Mouse (Mus musculus) myocyte (in vitro differentiated cells): ENCODE data around the gene Krtap10-4. TPM values are rescaled to one million over a fixed set of nuclear protein-coding genes. Genes with fewer than 3 reads are reported as not detected.

ENCODE experiments used
- H3K27me3 ChIP-seq: one replicate; pipeline ENCODE4 v1.6.1; 2011; ENCODE audit not compliant: control insufficient read depth, insufficient read depth, insufficient read length
- H3K36me3 ChIP-seq: one replicate; pipeline ENCODE4 v1.6.1; 2011; ENCODE audit not compliant: control insufficient read depth, insufficient read depth
- H3K4me2 ChIP-seq: one replicate; pipeline ENCODE4 v1.6.1; 2011; ENCODE audit warnings: low read depth, control low read depth
- H3K4me3 ChIP-seq: one replicate; pipeline ENCODE4 v1.5.1; 2011; ENCODE audit warnings: mild to moderate bottlenecking, control low read depth, moderate library complexity
- H3K79me2 ChIP-seq: one replicate; pipeline ENCODE4 v1.6.1; 2011; ENCODE audit not compliant: control insufficient read depth, insufficient read depth
- H3ac ChIP-seq: one replicate; pipeline ENCODE4 v1.6.1; 2011; ENCODE audit not compliant: control insufficient read depth, insufficient read length
- CEBPB ChIP-seq: IDR thresholded peaks from 2 replicates; pipeline ENCODE4 v1.6.1; 2011; ENCODE audit warnings: mild to moderate bottlenecking, moderate library complexity; ENCODE audit not compliant: poor library complexity, insufficient read depth, severe bottlenecking
- E2F4 ChIP-seq: IDR thresholded peaks from one replicate; pipeline ENCODE4 v1.6.1; 2011; ENCODE audit warnings: mild to moderate bottlenecking, control low read depth, moderate library complexity; ENCODE audit not compliant: insufficient read depth
- MAX ChIP-seq: IDR thresholded peaks from one replicate; pipeline ENCODE4 v1.6.1; 2011; ENCODE audit warnings: low read depth, mild to moderate bottlenecking, control low read depth
- MYOD1 ChIP-seq, 3 experiments: IDR thresholded peaks; one replicate each; pipeline ENCODE4 v1.6.1; 2011; ENCODE audit warnings: control low read depth in 2 of 3, low read depth in 2 of 3, mild to moderate bottlenecking in 2 of 3, moderate library complexity in 1 of 3; ENCODE audit not compliant: insufficient read length in 2 of 3, control insufficient read depth in 1 of 3
- MYOG ChIP-seq, 3 experiments: IDR thresholded peaks; one replicate each; pipeline ENCODE4 v1.6.1; 2011; ENCODE audit warnings: control low read depth in 2 of 3, low read depth in 2 of 3, mild to moderate bottlenecking in 2 of 3; ENCODE audit not compliant: insufficient read length in 2 of 3, control insufficient read depth in 1 of 3, insufficient read depth in 1 of 3
- POLR2A ChIP-seq: IDR thresholded peaks from one replicate; pipeline ENCODE4 v1.6.1; 2011; ENCODE audit warnings: low read depth, mild to moderate bottlenecking, control low read depth, moderate library complexity; ENCODE audit not compliant: insufficient read length
- POLR2AphosphoS2 ChIP-seq: IDR thresholded peaks from one replicate; pipeline ENCODE4 v1.6.1; 2011; ENCODE audit warnings: low read depth, control low read depth; ENCODE audit not compliant: insufficient read length
- REST ChIP-seq: IDR thresholded peaks from one replicate; pipeline ENCODE4 v1.6.1; 2011; ENCODE audit warnings: mild to moderate bottlenecking, control low read depth, moderate library complexity; ENCODE audit not compliant: insufficient read depth, insufficient read length
- SRF ChIP-seq: IDR thresholded peaks from one replicate; pipeline ENCODE4 v1.6.1; 2011; ENCODE audit warnings: low read depth; ENCODE audit not compliant: control insufficient read depth, insufficient read length
- TCF12 ChIP-seq: IDR thresholded peaks from one replicate; pipeline ENCODE4 v1.6.1; 2011; ENCODE audit warnings: mild to moderate bottlenecking, control low read depth; ENCODE audit not compliant: poor library complexity, insufficient read depth, severe bottlenecking
- TCF3 ChIP-seq: IDR thresholded peaks from one replicate; pipeline ENCODE4 v1.6.1; 2011; ENCODE audit warnings: low read depth, control low read depth; ENCODE audit not compliant: insufficient read length
- USF1 ChIP-seq: IDR thresholded peaks from one replicate; pipeline ENCODE4 v1.6.1; 2011; ENCODE audit warnings: low read depth, mild to moderate bottlenecking, control low read depth, moderate library complexity
- polyA plus RNA-seq: library from polyadenylated mRNA; unstranded; fragments of >200 nt; fragmentation: generic; extraction: Trizol; gene quantifications from one replicate; pipeline ENCODE4 v1.2.1, GENCODE M21; 2012; ENCODE audit warnings: missing spikeins

Krtap10-4 gene
- polyA plus RNA-seq = not detected

GRCm38 (mm10) chr10:77826951-77827350 lies at the start of gene Krtap10-4:
Krtap10-4 (minus strand) TSS chr10:77827095.
- H3K4me3 ChIP-seq = no peak within 1 kb of the TSS
- no peak for TF ChIP-seq TCF12
- TF ChIP-seq POLR2AphosphoS2 = no peak
- TF ChIP-seq TCF3 = no peak
- no peak for TF ChIP-seq POLR2A
- no peak for TF ChIP-seq USF1
- no peak within 1 kb of the TSS for H3K4me2 ChIP-seq
- no peaks in the 10 kb centered on the region for H3K79me2 ChIP-seq
- no peaks in the 10 kb centered on the region for H3K36me3 ChIP-seq
- peaks cover 11% of the 10 kb centered on the region for H3K27me3 ChIP-seq
- no peak within 1 kb of the TSS for H3ac ChIP-seq

GRCm38 (mm10) chr10:77869651-77870050 lies 42.8 kb upstream of the Krtap10-4 start:
- Histone ChIP-seq H3K4me2 (no peak overlapping the region), H3ac (no peak overlapping the region), H3K4me3 (no peak overlapping the region), H3K36me3 (no peaks in the 10 kb centered on the region), H3K27me3 (no peaks in the 10 kb centered on the region), H3K79me2 (no peaks in the 10 kb centered on the region)
- TF ChIP-seq MAX (no peak), TCF3 (no peak), MYOD1 (IDR thresholded peaks at IDR 0.05; ENCODE audit: control insufficient read depth in 1 of 3, insufficient read length in 2 of 3, low read depth in 2 of 3) (no peak), POLR2A (no peak)

GRCm38 (mm10) chr10:77867546-77867945 lies 40.7 kb upstream of the Krtap10-4 start:
- H3K4me2 ChIP-seq = no peak overlapping the region
- no peaks in the 10 kb centered on the region for H3K79me2 ChIP-seq
- H3K27me3 ChIP-seq = no peaks in the 10 kb centered on the region
- TF ChIP-seq MYOG (IDR thresholded peaks at IDR 0.05; ENCODE audit: control insufficient read depth in 1 of 3, insufficient read depth in 1 of 3, insufficient read length in 2 of 3, low read depth in 2 of 3) (peak in 1 of 3 experiments; percentile 22), REST (peak; percentile 82), TCF3 (no peak)
- no peak overlapping the region for H3ac ChIP-seq
- H3K4me3 ChIP-seq = no peak overlapping the region
- H3K36me3 ChIP-seq = no peaks in the 10 kb centered on the region

- TF ChIP-seq TCF12 = no peak
- TF ChIP-seq E2F4 = no peak
- TF ChIP-seq REST = no peak
- TF ChIP-seq POLR2AphosphoS2 = no peak
- no peak for TF ChIP-seq TCF3
- no peak for TF ChIP-seq MYOD1 (IDR thresholded peaks at IDR 0.05; ENCODE audit: control insufficient read depth in 1 of 3, insufficient read length in 2 of 3, low read depth in 2 of 3)
- no peak for TF ChIP-seq MYOG (IDR thresholded peaks at IDR 0.05; ENCODE audit: control insufficient read depth in 1 of 3, insufficient read depth in 1 of 3, insufficient read length in 2 of 3, low read depth in 2 of 3)
- no peak for TF ChIP-seq USF1
- TF ChIP-seq SRF = no peak
- TF ChIP-seq CEBPB = no peak
- TF ChIP-seq MAX = no peak
- TF ChIP-seq POLR2A = no peak
- no peaks in the 10 kb centered on the region for H3K36me3 ChIP-seq
- no peak overlapping the region for H3ac ChIP-seq
- H3K27me3 ChIP-seq = peaks cover 7% of the 10 kb centered on the region
- no peaks in the 10 kb centered on the region for H3K79me2 ChIP-seq
- no peak overlapping the region for H3K4me2 ChIP-seq
- no peak overlapping the region for H3K4me3 ChIP-seq
These were observed 37.9 kb upstream of the Krtap10-4 start for GRCm38 (mm10) chr10:77864762-77865143.

GRCm38 (mm10) chr10:77864067-77864761 lies 37.3 kb upstream of the Krtap10-4 start:
- no peak overlapping the region for H3K4me3 ChIP-seq

More at GRCm38 (mm10) chr10:77864067-77864761, 37.3 kb upstream of the Krtap10-4 start:
- Histone ChIP-seq H3K79me2 (no peaks in the 10 kb centered on the region), H3K27me3 (peaks cover 7% of the 10 kb centered on the region), H3K4me2 (no peak overlapping the region), H3K36me3 (no peaks in the 10 kb centered on the region), H3ac (no peak overlapping the region)
- TF ChIP-seq SRF (no peak), MAX (no peak), POLR2A (no peak), MYOD1 (IDR thresholded peaks at IDR 0.05; ENCODE audit: control insufficient read depth in 1 of 3, insufficient read length in 2 of 3, low read depth in 2 of 3) (no peak), MYOG (IDR thresholded peaks at IDR 0.05; ENCODE audit: control insufficient read depth in 1 of 3, insufficient read depth in 1 of 3, insufficient read length in 2 of 3, low read depth in 2 of 3) (no peak), TCF12 (no peak), TCF3 (no peak), E2F4 (no peak), POLR2AphosphoS2 (no peak), REST (no peak), CEBPB (no peak), USF1 (no peak)
